ENCODE assay signal across 11 mouse cellular contexts in the genomic region with DNA sequence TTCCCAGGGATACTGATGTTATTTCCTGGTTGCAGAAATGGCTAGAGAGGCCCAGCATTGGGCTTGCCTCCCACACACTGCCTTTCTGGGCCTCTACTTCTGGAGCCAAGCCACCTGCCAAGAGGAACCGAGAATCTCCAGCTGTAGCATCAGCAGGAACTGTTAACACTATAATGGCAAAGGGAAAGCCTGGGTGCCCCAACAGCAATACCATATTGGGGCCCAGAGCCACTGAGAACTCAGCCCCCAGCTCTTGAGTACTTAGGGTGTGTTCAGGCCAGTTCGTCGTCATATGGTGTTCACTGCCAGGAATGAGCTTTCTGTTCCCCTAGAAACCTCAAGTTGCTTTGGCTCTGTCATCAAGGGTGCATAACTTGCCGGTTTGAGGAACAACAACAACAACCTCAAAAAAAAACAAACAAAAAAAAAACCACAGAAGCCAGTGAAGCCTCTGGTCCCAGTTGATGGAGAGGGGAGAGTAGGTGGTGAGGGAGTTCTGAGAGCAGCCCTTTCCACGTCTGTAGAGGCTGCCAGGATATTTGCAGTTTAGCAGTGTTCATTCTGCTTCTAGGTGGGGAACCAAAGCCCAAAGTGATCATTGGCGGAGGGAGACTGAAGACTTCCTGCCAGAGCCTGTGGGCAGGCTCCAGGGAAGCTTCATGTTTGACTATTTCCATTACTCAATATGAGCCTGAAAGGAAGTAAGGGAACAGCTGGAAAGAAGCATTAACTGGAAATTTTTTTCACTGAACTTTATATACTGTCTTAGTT. TPM values are rescaled to one million over a fixed set of nuclear protein-coding genes. Genes with fewer than 3 reads are reported as not detected.
DNase-seq lines count a peak whose midpoint lies in the region; ATAC-seq and TF ChIP-seq lines count a peak whose summit lies in the region.
"Had no signal": no experiment of that assay in that cellular context is flagged by ENCODE, and none has a peak within 500 bp of the region (broad histone marks: within the 10 kb centered on the region; RNA-seq: fewer than 3 reads in every experiment).

No protein-coding gene starts in this region.

- no peak overlapping the region for H3K9ac ChIP-seq in forebrain, postnatal 0 days

- peaks cover 37% of the 10 kb centered on the region for H3K36me3 ChIP-seq in forebrain, postnatal 0 days (ENCODE audit: insufficient read depth)

- no peaks in the 10 kb centered on the region for H3K27me3 ChIP-seq in forebrain, postnatal 0 days (ENCODE audit: insufficient read depth, low read length)

- H3K4me1 ChIP-seq in brown adipose tissue, adult 24 weeks (ENCODE audit: control insufficient read depth, insufficient read depth, insufficient read length, low read length): no peaks in the 10 kb centered on the region
- no peaks in the 10 kb centered on the region for H3K4me1 ChIP-seq in forebrain, postnatal 0 days (ENCODE audit: insufficient read depth)

- no peaks in the 10 kb centered on the region for H3K9me3 ChIP-seq in forebrain, postnatal 0 days (ENCODE audit: low read length)
- H3K9me3 ChIP-seq: G1E had no signal

- no peak for ATAC-seq in forebrain, postnatal 0 days

- peak; percentile 49 for DNase-seq in layer of hippocampus, adult 11-12 months (ENCODE audit: low spot score)
- no peak for DNase-seq in layer of hippocampus, postnatal 25 days (ENCODE audit: extremely low spot score in 1 of 2, low spot score in 1 of 2)
- peak; percentile 10 for DNase-seq in A20 (ENCODE audit: low read depth, low spot score)
- peak; percentile 56 for DNase-seq in heart, postnatal 4 days
- DNase-seq in adrenal gland, adult 2 months: no peak
- DNase-seq in forebrain, postnatal 0 days: no peak
- DNase-seq: adrenal gland, postnatal 36 days; embryo, embryonic 11 days; thymus, postnatal 25 days had no signal

- TF ChIP-seq CTCF in forebrain, postnatal 0 days (IDR thresholded peaks at IDR 0.05; ENCODE audit: low read depth): no peak

- no peak overlapping the region for H3K4me3 ChIP-seq in brown adipose tissue, adult 24 weeks (ENCODE audit: insufficient read depth, low read depth, low read length)
- no peak overlapping the region for H3K4me3 ChIP-seq in forebrain, postnatal 0 days (ENCODE audit: low read depth, low read length)

- H3K27ac ChIP-seq in brown adipose tissue, adult 24 weeks (replicated peaks; ENCODE audit: low read depth, low read length): peak overlapping the region; percentile 74
- no peak overlapping the region for H3K27ac ChIP-seq in forebrain, postnatal 0 days (ENCODE audit: low read depth, low read length)

- WGBS in forebrain, postnatal 0 days: 71% methylated on average over 6 of the region's 6 CpGs

- no peak overlapping the region for H3K4me2 ChIP-seq in forebrain, postnatal 0 days (ENCODE audit: low read depth)

RNA-seq across cellular contexts. Expression of gene Tnip2, which starts 26.3 kb away (rescaled TPM):
- 10 to 100 TPM; 19.2 to 30.8 TPM for total RNA-seq in layer of hippocampus, postnatal 25 days (2021)
- 4.3 and 4.8 TPM in 2 replicates for polyA plus RNA-seq in brown adipose tissue, adult 24 weeks (2012; ENCODE audit: insufficient read depth, insufficient read length, missing spikeins)
- total RNA-seq in heart, postnatal 4 days (2021): 10 to 100 TPM in 1 of 2 experiments, 1 to 10 TPM in 1; 8.8 to 10.3 TPM
- total RNA-seq in adrenal gland, adult 2 months (2021): 10 to 100 TPM; 12.8 to 14.8 TPM
- polyA plus RNA-seq in adrenal gland, adult 2 months (2012; rRNA removed): 55.1 and 55.3 TPM in 2 replicates
- 7.2 and 9.7 TPM in 2 replicates for total RNA-seq in forebrain, postnatal 0 days (2014; rRNA removed)
- 4.9 and 9.4 TPM in 2 replicates for polyA plus RNA-seq in forebrain, postnatal 0 days (2015; fragmentation: Nextera tagmentation; extraction: Ambion mirVana)

RNA-seq across cellular contexts. Expression of gene Sh3bp2, which starts 38.1 kb away (rescaled TPM):
- total RNA-seq in layer of hippocampus, postnatal 25 days (2021): 1 to 10 TPM; 3.7 to 7.5 TPM
- polyA plus RNA-seq in brown adipose tissue, adult 24 weeks (2012; ENCODE audit: insufficient read depth, insufficient read length, missing spikeins): 2.7 and 3.0 TPM in 2 replicates
- total RNA-seq in heart, postnatal 4 days (2021): 1 to 10 TPM; 6.1 to 7.9 TPM
- total RNA-seq in adrenal gland, adult 2 months (2021): 10 to 100 TPM; 15.5 to 31.7 TPM
- polyA plus RNA-seq in adrenal gland, adult 2 months (2012; rRNA removed): 14.7 and 15.9 TPM in 2 replicates
- 37.6 and 43.7 TPM in 2 replicates for total RNA-seq in forebrain, postnatal 0 days (2014; rRNA removed)
- polyA plus RNA-seq in forebrain, postnatal 0 days (2015; fragmentation: Nextera tagmentation; extraction: Ambion mirVana): 21.5 and 21.8 TPM in 2 replicates

Comparison
In these comparisons a context has a peak if more than half of its experiments do, and no peak if none do; other contexts are left out.
1. DNase-seq: peak in layer of hippocampus, adult 11-12 months (single experiment), A20 (single experiment) and heart, postnatal 4 days (single experiment); none in layer of hippocampus, postnatal 25 days (0 of 2), adrenal gland, adult 2 months (single experiment) and forebrain, postnatal 0 days (single experiment).